Mouse (Mus musculus) heart, postnatal 0 days (tissue): Measurements from ENCODE around the gene Tet2.

ENCODE experiments used
- CTCF ChIP-seq: IDR thresholded peaks from 2 replicates; pipeline ENCODE4 v1.5.1; 2016; ENCODE audit warnings: antibody characterized with exemption, control low read depth, low read depth
- EP300 ChIP-seq: IDR thresholded peaks from 2 replicates; pipeline ENCODE4 v1.6.1; 2016; ENCODE audit warnings: antibody characterized with exemption, low read depth

GRCm38 (mm10) chr3:133532252-133532651 is 12.7 kb downstream of the Tet2 start:
- TF ChIP-seq CTCF, result no peak
- no peak for TF ChIP-seq EP300
